8 mouse cellular contexts compared by ENCODE assay signal in the genomic region with DNA sequence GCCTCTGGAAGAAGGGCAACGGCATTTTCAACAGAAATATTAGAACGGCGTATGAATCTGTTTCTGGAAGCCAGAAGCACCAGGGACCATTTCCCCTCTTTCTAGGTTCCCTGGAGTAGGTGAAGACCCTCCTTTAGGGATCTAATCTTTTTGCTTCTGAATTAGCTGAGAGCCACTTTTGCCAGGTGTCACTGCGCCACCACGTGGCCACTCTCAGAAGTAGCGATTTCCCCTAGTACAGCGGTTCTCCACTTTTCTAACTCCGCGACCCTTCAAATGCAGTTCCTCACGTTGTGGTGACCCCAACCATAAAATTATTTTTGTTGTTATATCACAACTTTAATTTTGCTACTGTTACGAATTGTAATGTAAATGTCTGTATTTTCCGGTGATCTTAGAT.
DNase-seq lines count a peak whose midpoint lies in the region; ATAC-seq lines count a peak whose summit lies in the region.

No protein-coding gene starts in this region.

- peak; percentile 45 for DNase-seq in A20 (ENCODE audit: low read depth, low spot score)
- peak; percentile 42 for DNase-seq in Muller cell, postnatal 12 days (ENCODE audit: inconsistent ontology term)
- peak; percentile 28 to 54 for DNase-seq in gastrocnemius, postnatal 4 days (ENCODE audit: low spot score in 2 of 2)
- peak; percentile 48 for DNase-seq in layer of hippocampus, adult 11-12 months (ENCODE audit: low spot score)
- peak; percentile 65 for DNase-seq in lung, postnatal 10 days
- DNase-seq in right cerebral cortex, adult 2 months (ENCODE audit: low spot score in 2 of 2), result peak; percentile 66 to 70
- peak; percentile 28 to 43 for DNase-seq in urinary bladder, postnatal 36 days (ENCODE audit: low spot score in 2 of 2)

- ATAC-seq in common myeloid progenitor, adult 5-6 weeks (replicated peaks; ENCODE audit: low read depth, poor library complexity, severe bottlenecking), result peak; percentile 80

Comparison
In these comparisons a context has a peak if more than half of its experiments do, and no peak if none do; other contexts are left out.
1. Peak in every context shown above with its lines: DNase-seq and ATAC-seq.